Mouse (Mus musculus) left cerebral cortex, postnatal 4 days (tissue): ENCODE measurements around the gene Gnb1l. TPM values are rescaled to one million over a fixed set of nuclear protein-coding genes. Genes with fewer than 3 reads are reported as not detected.
A peak's percentile ranks its signal among the peaks of the same experiment; 100 is the strongest.
"Not testable (repeated sequence)": the region's sequence is repeated elsewhere in the genome, so short reads cannot be mapped to it uniquely, and the experiment has no call there.

ENCODE experiments used
- DNase-seq: peaks from one replicate; pipeline ENCODE4 v3.0.0-alpha.2; 2022
- intact Hi-C: fragments of 180-260 bp; cut with DNase I; formaldehyde crosslinking; loops from one replicate; pipeline ENCODE4 v1.15.1; 2025
- total RNA-seq, 2 experiments: library from RNA; stranded (reverse); gene quantifications; 2 replicates each; pipeline ENCODE4 v1.2.3; 2021

The Gnb1l gene
- total RNA-seq, 2 experiments from 2014 or later: 9.0 to 9.2 TPM

DNA sequence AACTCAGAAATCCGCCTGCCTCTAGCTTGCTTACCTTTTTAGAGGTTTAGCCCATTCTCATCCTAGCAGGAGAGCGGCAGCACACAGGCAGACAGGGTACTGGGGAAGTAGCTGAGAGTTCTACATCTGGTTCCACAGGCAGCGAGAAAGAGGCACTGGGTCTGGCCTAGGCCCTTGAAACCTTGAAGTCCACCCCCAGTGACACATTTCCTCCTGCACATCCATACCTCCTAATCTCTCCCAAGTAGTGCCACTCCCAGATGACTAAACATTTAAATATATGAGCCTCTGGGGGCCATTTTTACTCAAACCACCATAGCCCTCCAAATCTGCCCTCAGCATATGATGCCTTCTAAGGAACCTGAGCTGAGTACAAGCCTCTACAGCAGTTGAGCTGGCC is 16.1 kb upstream of the Gnb1l start:
- DNase-seq: no peak
- intact Hi-C loops: no loop called here

DNA sequence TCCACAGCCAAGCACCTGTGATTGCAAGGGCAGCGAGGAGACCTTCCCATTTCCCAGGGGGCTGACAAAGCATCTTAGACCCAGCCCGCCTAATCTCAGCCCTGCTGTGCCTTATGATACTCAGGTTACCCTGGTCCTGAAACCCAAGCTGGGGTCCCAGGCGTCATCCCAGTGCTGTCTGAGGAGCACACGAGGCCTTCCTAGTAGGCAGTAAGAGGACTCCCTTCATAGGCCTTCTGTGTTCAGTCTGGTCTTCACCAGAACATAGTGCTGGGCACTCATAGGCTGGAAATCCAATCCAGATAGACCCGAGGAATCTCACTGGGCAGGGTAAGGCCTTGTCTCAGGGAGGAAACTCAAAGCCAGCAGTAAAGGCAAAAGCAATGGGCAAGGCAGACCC is 14.7 kb upstream of the Gnb1l start:
- intact Hi-C loops: no loop called here

DNA sequence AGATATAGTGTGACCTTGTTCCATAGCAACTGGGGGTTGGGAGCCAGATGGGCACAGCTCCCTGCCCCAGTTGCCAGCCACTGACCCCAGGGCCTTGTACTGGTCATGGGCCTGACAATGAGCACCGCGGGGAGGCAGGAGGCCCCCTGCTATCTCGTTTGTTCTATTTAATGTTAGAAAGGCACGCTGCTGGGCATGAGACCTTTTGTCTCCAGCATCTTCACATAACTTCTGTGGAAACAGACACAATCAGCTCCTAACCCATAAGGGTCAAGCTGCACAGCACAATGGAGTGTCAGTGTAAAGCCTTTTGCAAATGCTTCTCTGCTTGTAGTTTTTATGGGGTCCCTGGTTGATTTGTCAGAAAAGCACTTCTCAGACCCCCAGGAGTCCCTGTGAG is 14.1 kb upstream of the Gnb1l start:
- no peak for DNase-seq
- intact Hi-C loops: no loop called here

More for the DNA sequence above, 14.7 kb upstream of the Gnb1l start:
- no peak for DNase-seq

DNA sequence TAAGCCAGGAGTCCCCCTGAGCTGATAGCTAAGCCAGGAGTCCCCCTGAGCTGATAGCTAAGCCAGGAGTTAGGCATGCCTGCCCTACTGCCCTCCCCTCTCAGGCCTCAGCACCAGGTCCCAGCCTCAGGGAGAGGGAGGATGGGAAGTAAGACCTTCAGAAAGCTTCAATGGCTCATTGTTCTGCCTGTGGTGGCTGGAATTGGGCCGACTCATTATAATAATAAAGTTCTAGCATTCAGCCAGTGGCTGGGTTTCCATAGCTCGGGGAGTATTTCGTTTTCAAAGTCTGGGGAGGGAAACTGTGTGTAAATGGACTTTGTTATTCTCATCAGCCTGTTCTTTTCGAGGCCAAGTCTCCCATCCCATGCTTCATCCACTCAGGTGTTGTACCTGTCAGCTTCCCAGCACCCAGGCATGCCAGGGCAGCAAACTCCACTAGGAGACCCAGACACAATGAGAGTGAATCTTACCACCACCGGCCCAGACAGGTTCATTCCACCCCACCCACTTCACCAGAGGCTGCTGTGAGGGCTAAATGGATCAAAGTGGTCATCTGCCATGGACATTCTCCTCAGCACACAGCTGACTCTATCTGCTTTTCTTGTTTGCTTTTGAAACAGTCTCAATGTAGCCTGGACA is 13.6 kb upstream of the Gnb1l start:
- intact Hi-C loops: no loop called here

DNA sequence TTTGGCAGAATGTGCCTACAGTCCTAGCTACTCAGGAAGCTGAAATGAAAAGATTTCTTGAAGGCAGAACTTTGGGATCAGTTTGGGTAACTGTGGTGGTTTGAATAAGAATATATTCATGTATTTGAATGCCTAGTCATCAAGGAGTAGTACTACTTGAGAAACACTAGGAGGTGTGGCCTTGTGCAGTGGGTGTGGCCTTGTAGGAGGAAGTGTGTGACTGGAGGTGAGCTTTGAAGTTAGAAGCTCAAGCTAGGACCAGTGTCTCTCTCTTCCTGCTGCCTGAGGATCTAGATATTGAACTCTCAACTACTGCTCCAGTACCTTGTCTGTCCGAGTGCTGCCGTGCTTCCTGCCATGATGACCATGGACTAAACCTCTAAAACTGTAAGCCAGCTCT is 12.4 kb upstream of the Gnb1l start:
- DNase-seq: no peak
- intact Hi-C loops: no loop called here

More for the DNA sequence above, 13.6 kb upstream of the Gnb1l start:
- no peak for DNase-seq

DNA sequence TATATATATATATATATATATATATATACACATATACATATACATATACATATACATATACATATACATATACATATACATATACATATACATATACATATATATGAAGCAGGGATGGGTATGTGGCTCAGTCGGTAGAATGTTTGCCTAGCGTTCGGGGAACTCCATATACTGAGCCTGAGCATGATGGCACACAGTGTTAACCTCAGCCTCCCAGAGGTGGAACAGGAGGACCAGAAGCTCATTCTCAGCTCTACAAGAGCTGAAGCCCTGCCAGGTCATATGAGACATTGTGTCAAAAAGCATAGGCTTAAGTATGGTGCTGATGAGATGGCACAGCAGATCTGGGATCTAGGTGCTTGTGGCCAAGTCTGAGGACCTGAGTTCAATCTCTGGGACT is 8.2 kb upstream of the Gnb1l start:
- intact Hi-C loops: no loop called here
- no peak for DNase-seq

DNA sequence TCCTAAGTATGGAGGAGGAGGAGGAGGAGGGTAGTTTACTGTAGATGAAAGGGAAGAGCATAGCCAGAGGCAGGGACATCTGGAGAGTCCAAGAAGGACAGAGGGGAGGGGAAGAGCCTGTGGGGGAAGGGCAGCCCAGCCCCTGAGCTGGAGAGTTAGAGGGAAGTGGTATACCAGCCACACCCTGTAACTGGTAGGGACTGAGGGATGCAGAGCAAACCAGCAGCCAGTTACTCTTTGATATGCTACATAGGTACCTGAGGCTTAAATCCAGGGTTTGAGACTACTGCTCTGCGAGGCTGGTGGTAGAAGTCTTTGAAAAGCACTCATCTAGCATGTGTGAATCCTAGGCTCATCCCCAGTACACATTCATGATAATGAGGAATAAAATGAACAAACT is 7.6 kb upstream of the Gnb1l start:
- intact Hi-C loops: no loop called here
- no peak for DNase-seq

DNA sequence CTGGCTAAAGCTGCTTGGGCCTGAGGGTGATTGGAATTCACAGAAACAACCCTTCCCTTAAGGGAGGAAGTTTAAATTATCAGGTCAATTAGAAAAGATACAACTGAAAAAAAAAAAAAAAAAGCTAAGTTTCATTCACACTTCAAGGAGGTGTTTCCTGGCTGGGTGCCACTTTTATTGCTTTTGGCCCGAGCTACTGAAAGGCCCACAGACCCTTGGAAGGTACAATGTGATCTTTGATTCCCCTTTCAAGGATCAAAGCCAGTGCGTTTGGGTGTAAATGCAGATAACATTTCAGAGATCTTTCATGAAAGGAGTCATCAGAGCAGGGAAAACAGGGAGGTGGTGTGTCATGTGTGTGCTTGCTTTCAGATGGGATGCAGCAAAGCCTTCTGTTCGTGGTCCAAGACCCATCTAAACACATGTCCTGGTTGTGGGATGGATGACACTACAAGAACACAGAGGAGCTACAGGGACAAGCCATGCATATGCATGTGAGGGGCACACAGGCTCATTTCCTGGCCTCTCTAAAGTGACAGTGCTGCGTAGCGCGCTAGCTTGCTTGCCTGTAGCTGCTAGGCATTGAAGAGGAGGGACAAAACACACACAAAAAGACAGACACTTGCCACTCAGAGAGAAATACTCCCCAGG is 523 bp upstream of the Gnb1l start:
- DNase-seq: no peak
- intact Hi-C loops: no loop called here

DNA sequence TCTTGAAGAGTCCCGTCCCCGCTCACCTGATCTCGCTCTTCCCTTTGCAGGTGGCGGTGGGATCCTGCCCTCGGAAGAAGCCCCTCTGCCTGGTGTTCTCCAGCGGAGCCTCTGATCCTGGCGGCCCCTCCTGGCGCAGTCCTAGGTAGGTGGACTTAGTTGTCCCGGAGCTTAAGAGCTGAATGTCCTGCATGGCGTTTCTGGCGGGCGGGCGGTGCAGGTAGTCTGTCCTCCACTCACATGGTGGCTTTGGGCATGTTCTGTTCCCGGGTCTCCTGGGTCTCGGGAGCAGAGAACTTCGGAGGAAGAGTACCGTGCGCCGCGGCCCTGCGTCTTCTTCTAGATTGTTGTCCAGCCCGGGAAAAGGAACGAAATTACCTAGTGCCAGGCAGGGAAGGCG is 483 bp downstream of the Gnb1l start:
- intact Hi-C loops: no loop called here
- DNase-seq: no peak

DNA sequence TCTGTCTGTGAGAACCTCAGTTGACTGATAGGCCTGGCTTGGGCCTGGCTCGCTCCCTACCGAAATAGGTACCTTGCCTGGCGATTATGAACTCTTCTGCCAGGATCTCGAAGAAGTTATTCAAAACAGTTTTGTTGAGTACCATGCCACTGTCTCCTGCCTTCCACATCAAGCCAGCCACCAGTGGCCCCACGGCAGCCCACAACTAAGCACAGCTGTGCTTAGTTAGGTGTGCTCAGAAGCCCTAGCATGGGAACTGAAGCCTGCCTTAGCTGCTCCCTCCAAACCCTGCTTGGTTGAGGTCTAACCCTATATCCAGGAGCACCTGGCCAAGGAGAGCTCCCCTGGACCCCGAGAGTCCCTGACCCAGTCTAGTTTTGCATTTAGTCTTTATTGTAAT is 3.0 kb downstream of the Gnb1l start:
- no peak for DNase-seq
- intact Hi-C loops: no loop called here

DNA sequence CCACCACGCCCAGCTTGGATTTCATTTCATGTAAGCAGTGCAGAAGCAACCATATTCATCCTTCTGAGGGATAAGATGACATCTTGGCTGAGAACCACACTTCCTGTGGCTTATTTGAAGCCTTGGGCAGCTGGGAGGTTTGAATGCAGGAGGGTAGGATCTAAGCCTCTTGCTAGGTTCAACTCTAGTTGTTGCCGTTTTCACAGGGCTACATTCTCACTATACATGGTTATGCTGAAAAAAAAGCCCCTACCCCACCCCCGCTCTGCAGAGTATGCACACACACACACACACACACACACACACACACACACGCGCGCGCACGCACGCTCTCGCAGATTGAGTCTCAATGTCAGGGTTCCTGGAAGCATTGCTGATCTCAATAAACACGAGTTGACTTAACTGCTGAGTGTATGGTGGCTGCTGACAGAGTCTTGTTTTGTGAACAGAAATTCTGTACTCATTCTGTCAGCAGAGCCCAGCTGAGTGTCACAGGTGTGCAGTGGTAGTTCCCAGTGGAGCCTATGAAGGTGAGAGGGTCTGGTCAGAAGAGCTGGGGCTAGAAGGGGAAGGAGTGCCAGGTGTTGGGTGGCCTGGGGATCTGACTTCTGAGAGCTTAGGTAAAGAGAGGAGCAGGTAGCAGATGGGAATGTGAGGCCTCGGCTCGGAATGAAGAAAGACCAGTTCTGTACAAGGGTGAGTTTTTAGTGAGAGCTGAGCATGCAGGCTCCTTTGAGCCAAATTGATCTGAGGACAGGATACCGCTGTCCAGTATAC is 5.2 kb downstream of the Gnb1l start:
- intact Hi-C loops: no loop called here

DNA sequence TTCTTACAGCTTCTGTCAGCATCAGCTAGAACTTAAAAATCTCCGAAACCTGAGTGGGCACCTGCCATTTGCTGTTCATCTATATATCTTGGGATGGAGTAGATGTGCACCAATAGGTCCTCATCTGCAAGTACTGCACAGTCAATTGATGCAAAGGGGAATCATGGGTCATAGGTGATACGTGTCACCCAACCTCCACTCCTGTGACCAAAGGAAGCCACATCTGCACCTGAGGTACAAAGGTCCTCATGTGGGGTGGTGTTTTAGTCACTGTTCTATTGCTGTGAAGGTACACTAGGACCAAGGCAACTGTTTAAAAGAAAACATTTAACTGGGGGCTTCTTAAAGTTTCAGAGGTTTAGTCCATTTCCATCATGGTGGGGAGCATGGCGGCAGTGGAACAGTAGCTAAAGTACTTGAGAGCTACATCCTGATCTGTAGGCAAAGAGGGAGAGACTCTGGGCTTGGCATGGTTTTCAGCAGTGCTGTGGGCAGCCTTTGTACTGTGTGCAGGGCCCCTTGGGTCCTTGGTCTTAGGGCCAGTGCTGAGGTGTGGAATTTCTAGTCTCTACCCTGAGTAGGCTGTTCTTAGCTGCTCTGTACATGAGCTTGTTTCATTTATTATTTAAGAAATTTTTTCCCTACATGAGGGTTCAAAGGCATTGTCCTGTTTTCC is 8.1 kb downstream of the Gnb1l start:
- intact Hi-C loops: no loop called here
- no peak for DNase-seq

More for the DNA sequence above, 5.2 kb downstream of the Gnb1l start:
- DNase-seq: no peak

DNA sequence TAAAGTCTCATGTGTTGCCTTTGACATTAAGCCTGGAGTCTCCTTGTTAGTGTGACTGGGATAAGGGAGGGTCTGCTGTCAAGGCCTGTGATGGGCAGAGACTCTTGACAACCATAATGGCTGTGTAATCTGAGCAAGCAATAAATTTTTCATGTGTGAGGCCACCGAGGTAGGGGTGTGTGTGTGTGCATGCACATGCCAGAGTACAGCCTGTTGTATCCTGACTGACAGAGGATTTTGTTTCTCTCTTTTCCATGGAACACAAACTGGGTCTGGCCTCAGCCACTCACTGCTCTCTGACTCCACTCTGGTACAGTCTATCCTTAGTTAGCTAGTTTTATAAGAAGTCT is 8.7 kb downstream of the Gnb1l start:
- DNase-seq: no peak
- intact Hi-C loops: no loop called here

DNA sequence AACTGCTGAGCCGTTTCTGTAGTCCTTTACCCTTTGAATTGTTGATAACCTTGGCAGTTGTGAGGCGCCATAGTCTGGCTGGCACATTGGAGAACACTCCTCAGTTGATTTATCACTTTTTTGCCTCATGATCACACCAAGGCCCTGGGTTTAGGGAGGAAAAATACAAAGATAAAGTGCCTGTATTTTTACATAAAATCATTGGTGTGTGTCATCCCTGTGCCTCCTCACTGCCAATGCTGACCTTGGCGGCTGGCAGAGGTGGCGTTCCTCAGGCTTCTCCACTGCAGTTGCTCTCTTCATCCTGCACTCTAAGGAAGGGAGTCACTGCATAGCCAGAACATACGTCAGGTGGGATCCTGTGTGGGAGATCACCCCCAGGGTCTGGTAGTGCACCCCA is 13.2 kb downstream of the Gnb1l start:
- intact Hi-C loops: no loop called here

DNA sequence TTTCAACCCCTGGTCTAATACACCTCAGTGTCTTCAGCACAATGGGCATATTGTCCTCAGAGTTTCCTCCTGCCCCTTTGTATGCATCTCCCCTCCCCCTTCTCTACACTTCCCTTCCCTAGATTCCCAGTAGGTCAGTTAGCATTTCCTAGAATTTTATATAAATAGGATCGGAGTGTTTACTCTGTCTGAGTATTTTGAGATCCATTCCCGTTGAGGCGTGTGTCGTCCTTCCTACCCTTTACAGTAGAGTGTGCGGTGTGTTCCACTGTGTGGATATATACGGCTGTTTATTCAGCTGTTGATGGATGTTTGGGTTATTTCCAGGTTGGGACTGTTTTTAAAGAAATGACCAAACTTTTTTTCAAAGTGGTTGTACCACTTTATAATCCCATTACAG is 15.0 kb downstream of the Gnb1l start:
- intact Hi-C loops: no loop called here
- DNase-seq: no peak

More for the DNA sequence above, 13.2 kb downstream of the Gnb1l start:
- DNase-seq: no peak

DNA sequence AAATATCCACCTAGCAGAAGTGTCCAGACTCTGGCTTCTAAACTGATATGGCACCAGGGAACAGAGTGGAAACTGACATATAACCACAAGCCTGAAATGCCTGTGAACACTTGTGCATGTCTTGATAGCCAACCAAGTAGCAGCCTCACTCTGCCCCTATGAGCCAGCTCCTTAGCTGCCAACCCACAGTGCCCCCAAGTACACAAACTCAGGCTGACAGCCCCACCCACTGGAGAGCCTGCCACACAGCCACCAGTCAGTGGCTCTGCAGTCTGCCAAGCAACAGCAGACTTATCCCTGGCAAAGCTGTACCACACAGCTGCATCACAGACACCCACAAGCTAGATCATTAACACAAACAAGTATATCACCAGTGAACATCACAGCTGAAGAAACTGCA is 19.6 kb downstream of the Gnb1l start:
- intact Hi-C loops: no loop called here
- DNase-seq: peak; percentile 56

DNA sequence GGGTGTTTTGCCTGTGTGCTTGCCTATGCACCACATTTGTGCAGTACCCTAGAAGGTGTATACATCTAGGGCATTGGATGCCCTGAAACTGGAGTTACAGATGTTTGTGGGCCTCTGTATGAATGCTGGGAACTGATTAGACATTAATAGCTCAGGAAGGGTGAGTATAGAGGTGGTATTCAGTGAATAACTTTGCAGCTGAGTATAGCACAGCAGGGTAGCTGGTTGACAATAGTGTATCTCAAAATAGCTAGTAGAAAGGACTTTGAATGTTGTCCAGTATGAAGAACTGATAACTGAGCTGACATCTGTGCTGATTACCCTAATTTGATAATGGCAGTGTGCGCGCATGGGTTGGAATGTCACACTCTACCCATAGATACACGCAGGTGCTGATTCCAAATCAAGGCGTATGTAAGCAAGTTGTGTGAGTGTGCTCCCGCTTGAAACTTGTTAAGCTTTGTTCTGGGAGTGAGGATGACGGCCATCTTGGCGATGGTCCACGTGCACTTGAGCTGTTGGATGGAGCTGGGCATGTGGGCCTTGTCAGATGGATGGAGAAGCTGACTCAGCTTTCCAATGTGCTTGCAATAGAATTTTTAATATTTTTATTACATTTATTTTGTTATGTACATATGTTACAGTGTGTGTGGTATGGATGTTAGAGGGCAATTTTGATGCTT is 25.2 kb downstream of the Gnb1l start:
- DNase-seq: no peak

DNA sequence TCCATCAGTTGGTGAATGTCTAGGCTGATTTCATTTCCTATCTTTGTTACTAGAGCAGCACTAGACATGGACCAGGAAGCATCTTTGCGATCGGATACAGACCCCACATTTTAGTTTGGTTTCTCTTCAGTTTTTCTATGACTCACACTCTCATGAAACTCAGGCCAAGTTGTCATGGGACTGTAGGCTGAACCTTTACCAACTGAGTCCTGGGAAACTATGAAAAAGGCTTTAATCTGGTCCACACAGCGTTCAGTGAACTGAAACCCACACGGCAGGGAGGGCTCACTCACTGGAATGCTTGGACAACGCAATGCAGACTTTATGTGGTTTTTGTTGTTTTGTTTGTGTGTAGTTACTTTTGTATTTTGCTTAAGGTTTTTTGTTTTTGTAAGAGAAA is 30.1 kb downstream of the Gnb1l start:
- intact Hi-C loops: no loop called here
- DNase-seq: no peak

More for the DNA sequence above, 25.2 kb downstream of the Gnb1l start:
- intact Hi-C loops: no loop called here

DNA sequence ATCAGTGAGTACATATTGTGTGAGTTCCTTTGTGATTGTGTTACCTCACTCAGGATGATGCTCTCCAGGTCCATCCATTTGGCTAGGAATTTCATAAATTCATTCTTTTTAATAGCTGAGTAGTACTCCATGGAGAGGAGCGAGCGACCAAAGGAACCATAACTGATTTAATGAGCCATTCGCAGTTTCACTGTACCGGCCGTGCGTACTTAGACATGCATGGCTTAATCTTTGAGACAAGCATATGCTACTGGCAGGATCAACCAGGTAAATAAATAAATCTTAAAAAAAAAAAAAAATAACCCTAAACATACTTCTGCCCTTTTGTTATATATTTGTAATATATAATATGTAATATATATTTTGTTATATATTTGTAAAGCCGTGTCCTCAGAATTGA is 34.5 kb downstream of the Gnb1l start:
- intact Hi-C loops, DNase-seq: not testable (repeated sequence)

DNA sequence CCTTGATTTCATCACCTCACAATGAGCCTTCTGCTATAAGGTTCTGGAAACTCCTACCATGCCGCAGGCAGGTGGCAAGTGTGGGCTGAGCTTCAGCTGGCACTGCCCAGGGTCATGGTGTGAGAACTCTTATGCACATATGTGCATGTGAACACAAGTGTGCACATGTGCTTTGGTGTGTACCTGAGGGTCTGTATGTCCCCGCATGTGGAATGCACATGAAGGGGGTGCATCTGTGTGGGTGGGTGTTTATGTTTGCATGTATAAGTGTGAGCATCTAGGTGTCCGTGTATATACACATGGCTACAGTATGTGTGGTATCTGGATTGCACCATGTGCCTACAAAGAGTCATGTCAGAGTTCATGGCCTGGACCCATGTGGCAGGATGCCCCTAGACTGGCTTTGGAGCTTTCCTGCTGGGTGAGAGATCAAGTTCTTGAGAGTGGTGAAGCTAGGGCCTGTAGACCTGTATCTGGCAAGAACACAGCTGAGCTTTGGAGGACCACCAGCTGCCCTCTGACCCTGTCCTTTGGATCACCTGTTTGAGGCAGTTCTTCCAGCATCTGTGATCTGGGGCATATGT is 39.0 kb downstream of the Gnb1l start:
- intact Hi-C loops: no loop called here
- DNase-seq: no peak

DNA sequence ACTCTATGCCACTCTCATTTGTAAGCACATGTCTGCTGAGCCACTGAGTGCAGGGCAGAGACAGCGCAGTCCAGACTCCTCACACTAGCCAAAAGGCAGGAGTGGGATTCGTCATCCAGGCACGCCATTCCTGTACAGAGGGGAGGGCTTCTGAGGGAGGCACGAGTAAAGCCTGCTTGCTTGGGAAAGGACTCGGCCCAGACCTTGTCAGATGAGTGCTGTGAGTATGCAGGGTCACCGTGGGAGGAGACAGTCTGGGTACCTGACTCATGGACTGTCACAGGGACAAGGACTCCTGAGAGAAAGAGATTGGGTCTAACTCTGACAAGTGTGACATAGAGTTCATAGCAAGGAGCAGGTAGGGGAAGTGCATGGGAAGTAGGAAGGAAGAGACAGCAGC is 40.8 kb downstream of the Gnb1l start:
- intact Hi-C loops: no loop called here
- DNase-seq: no peak
